Mouse (Mus musculus): ENCODE results near the gene Pacs2. TPM values are rescaled to one million over a fixed set of nuclear protein-coding genes. Genes with fewer than 3 reads are reported as not detected.

Pacs2 gene
- polyA plus RNA-seq, 1 experiment, result 2.8 TPM

DNA sequence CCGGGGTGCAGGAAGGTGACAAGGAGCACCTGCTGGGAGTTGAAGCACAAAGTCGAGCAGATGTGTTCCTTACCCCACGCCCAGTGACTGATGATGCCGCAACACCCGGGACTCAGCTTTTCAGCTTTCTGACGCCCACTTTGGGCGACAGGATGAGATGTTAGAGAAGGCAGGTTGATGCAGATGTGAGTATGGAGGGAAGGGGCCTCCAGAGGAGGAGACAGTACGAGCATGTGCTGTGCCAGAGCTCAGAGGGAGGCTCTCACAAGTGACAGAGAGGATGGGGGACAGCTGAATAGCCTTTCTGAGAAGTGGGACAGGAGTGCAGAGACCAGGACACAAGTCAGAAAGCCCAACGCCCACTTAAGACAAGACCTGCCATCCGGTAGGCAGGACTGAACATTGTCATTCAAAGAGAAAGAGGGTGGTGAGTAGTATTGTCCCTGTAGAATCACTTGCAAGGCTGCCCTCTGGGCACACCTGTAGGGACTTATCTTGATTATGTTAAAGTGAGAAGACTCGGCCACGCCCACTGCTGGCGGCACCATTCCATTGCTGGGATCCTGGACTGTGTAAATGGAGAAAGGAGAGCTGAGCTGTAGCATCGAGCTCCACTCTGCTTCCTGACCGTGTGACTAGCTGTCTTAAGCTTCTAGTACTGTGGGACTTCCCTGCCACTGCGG is 100.7 kb downstream of the Pacs2 start:
- H3K27me3 ChIP-seq (ENCODE audit: control insufficient read depth), result no peaks in the 10 kb centered on the region
- TF ChIP-seq TAL1 (IDR thresholded peaks at IDR 0.05; ENCODE audit: low read length), result no peak
- TF ChIP-seq GATA1 (IDR thresholded peaks at IDR 0.05; ENCODE audit: low read length), result no peak
- peaks cover 81% of the 10 kb centered on the region for H3K36me3 ChIP-seq (ENCODE audit: control insufficient read depth)
- no peaks in the 10 kb centered on the region for H3K9me3 ChIP-seq (ENCODE audit: control insufficient read depth, low read length)
- H3K4me1 ChIP-seq (ENCODE audit: control insufficient read depth), result peaks cover 29% of the 10 kb centered on the region
- H3K4me3 ChIP-seq (replicated peaks), result no peak overlapping the region

DNA sequence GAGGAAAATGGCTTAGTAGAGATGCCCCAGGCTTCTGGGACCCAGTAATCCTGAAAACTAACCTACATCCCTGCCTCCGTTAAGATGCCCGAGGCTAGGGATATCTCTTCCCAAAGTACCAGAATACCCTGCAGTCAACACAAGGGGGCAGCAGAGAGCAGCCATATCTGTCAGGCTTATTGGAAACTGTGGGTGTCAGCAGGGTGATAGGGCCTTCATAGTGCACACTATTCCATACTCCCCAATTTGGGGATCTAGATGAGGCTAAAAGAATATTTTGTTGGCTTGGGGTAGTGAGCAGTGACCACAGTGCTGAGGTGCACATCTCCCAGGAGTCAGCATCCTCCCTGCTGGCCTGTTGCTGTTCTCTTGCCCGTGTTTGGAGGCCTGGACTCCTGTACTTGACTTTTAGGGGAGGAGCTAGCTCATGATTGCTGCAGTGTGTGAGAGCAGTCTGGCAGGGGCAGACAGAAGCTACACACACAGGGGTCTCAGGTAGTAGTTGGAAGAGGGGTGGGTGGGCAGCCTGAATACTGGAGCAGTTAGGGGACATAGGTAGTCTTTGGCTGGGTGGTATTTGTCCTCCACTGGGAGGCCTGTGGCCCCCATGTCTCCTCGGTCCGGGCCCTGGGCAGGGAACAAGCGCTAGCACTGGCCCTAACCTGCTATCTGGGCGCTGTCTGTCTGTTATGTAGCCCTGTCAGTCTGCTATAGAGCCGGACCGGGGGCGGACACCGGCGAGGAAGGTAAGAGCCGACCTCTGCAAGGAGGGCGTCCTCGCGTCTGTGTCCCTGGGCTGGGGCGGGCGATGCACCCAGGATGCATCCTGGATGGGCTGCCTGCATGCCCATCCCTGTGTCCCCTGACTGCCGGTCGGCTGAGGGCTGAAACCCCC is 105.5 kb downstream of the Pacs2 start:
- Histone ChIP-seq H3K36me3 (ENCODE audit: control insufficient read depth) (peaks cover 97% of the 10 kb centered on the region), H3K27me3 (ENCODE audit: control insufficient read depth) (no peaks in the 10 kb centered on the region), H3K4me3 (replicated peaks) (no peak overlapping the region), H3K4me1 (ENCODE audit: control insufficient read depth) (peaks cover 12% of the 10 kb centered on the region), H3K9me3 (ENCODE audit: control insufficient read depth, low read length) (no peaks in the 10 kb centered on the region)
- TF ChIP-seq TAL1 (IDR thresholded peaks at IDR 0.05; ENCODE audit: low read length), result no peak

Other genes starting within 250 kb of the Pacs2 start
- 0.01 and 0.05 TPM in 2 replicates for gene Ahnak2, start 211.9 kb upstream of the Pacs2 start, polyA plus RNA-seq (2012)
- 0.10 TPM in 1 of 2 replicates, not detected in the other for gene Clba1, start 205.6 kb upstream of the Pacs2 start, polyA plus RNA-seq (2012)
- gene Cdca4, start 185.1 kb upstream of the Pacs2 start, polyA plus RNA-seq (2012), result 3.3 and 4.7 TPM in 2 replicates
- 0.01 TPM in 1 of 2 replicates, not detected in the other for gene Gpr132, start 146.3 kb upstream of the Pacs2 start, polyA plus RNA-seq (2012)
- 0.03 TPM in 1 of 2 replicates, not detected in the other for gene Jag2, start 84.7 kb upstream of the Pacs2 start, polyA plus RNA-seq (2012)
- 0.86 and 0.87 TPM in 2 replicates for gene Nudt14, start 72.4 kb upstream of the Pacs2 start, polyA plus RNA-seq (2012)
- gene Btbd6, start 38.0 kb upstream of the Pacs2 start, polyA plus RNA-seq (2012), result 1.5 and 2.6 TPM in 2 replicates
- gene Brf1, start 13.8 kb upstream of the Pacs2 start, polyA plus RNA-seq (2012), result 3.0 and 3.6 TPM in 2 replicates
- gene Tex22, start 60.0 kb downstream of the Pacs2 start, polyA plus RNA-seq (2012), result not detected in 2 replicates
- 18.5 and 22.5 TPM in 2 replicates for gene Mta1, start 83.8 kb downstream of the Pacs2 start, polyA plus RNA-seq (2012)
- 12.2 and 14.5 TPM in 2 replicates for gene Crip2, start 125.7 kb downstream of the Pacs2 start, polyA plus RNA-seq (2012)
- gene Crip1, start 131.8 kb downstream of the Pacs2 start, polyA plus RNA-seq (2012), result 2.8 and 3.3 TPM in 2 replicates
- gene Tedc1, start 141.9 kb downstream of the Pacs2 start, polyA plus RNA-seq (2012), result 2.3 and 2.9 TPM in 2 replicates
- not detected in 2 replicates for gene Tmem121, start 171.4 kb downstream of the Pacs2 start, polyA plus RNA-seq (2012)

Data from erythroblast, embryonic 14.5 days (primary cell).